Mouse (Mus musculus): ENCODE results near the gene Slc38a4. TPM values are rescaled to one million over a fixed set of nuclear protein-coding genes. Genes with fewer than 3 reads are reported as not detected.

Gene Slc38a4
- total and polyA plus RNA-seq, 3 experiments, result 0.13 to 0.51 (median 0.17) TPM

DNA sequence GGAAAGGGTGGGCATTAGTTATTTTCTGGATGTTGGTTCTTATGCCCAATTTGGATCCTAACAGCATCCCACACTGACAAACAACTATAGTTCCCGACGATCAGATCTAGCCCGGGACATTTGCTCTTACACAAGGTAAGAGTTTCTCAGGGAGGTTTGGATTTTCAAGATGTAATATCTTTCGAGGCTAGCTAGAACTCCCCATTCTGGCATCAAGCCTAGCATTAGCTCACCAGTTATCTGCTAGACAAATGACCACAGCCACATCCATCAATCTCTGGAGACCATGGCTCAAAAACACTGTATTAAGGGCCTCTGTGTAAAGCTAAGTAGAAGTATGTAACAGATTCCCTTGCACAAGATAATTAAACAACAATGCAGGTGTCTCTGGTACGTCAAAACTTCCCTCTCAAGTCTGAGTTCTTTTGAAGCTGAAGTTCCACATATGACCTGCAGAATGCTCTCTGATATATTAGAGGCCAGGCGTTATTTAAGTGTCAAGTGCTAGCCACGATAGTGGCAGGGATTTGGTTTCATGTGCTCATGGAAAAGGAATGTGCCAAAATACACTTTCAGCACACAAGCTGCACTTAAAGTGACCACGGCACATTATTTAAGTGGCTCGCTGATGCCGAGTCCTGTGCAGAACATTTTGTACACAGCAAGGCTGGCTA, 51.8 kb downstream of the Slc38a4 start:
- in situ Hi-C loops (cut with MboI; ENCODE audit: low pct_ligation_motif_present, low pct_unique_long_range_greater_than_20kb, low sequenced_read_pairs) (no loop called here), dilution Hi-C loops (cut with MboI; ENCODE audit: extremely low pct_ligation_motif_present, extremely low pct_unique_long_range_greater_than_20kb, low sequenced_read_pairs) (no loop called here)
- peaks cover 2 to 4% of the 10 kb centered on the region in 2 experiments; a peak in 3 of 4 replicates for H3K4me1 ChIP-seq (ENCODE audit: control insufficient read depth in 1 of 2, insufficient read depth in 2 of 2)
- no peak overlapping the region for H3K4me3 ChIP-seq (replicated peaks in 1 of 3; ENCODE audit: low read depth in 2 of 3, low read length in 2 of 3, poor library complexity in 1 of 3)
- no peak overlapping the region for H3K9ac ChIP-seq (ENCODE audit: insufficient read depth, low read depth)
- H3K4me2 ChIP-seq (ENCODE audit: insufficient read depth, low read depth, poor library complexity, severe bottlenecking), result no peak overlapping the region
- DNase-seq (ENCODE audit: extremely low read depth), result no peak
- TF ChIP-seq HCFC1 (IDR thresholded peaks at IDR 0.05; ENCODE audit: low read depth, low read length), result no peak
- TF ChIP-seq IRF4 (IDR thresholded peaks at IDR 0.05; ENCODE audit: low read depth, low read length), result no peak
- no peak for TF ChIP-seq POLR2A (IDR thresholded peaks at IDR 0.05; ENCODE audit: low read depth, low read length)
- TF ChIP-seq CTCF (conservative IDR thresholded peaks at IDR 0.05 in 1 of 2, IDR thresholded peaks at IDR 0.05 in 1 of 2; ENCODE audit: low read depth in 2 of 2, low read length in 2 of 2), result no peak
- TF ChIP-seq ZNF384 (IDR thresholded peaks at IDR 0.05; ENCODE audit: low read depth, low read length), result no peak
- no peak for TF ChIP-seq CHD2 (IDR thresholded peaks at IDR 0.05; ENCODE audit: low read length)
- no peak for TF ChIP-seq SIN3A (IDR thresholded peaks at IDR 0.05; ENCODE audit: low read length)
- TF ChIP-seq ETS1 (conservative IDR thresholded peaks at IDR 0.05; ENCODE audit: low read depth, low read length), result no peak
- TF ChIP-seq UBTF (IDR thresholded peaks at IDR 0.05; ENCODE audit: low read depth, low read length), result no peak
- no peak for TF ChIP-seq NELFE (IDR thresholded peaks at IDR 0.05; ENCODE audit: low read depth, low read length)
- H3K27ac ChIP-seq (ENCODE audit: insufficient read depth, low read depth), result no peak overlapping the region
- H3K36me3 ChIP-seq (replicated peaks in 1 of 2; ENCODE audit: control insufficient read depth in 1 of 2, insufficient read depth in 1 of 2, low read length in 1 of 2), result no peaks in the 10 kb centered on the region
- no peaks in the 10 kb centered on the region for H3K9me3 ChIP-seq (replicated peaks; ENCODE audit: low read length)
- H3K79me2 ChIP-seq (replicated peaks; ENCODE audit: control insufficient read depth, extremely low read depth, insufficient read depth, poor library complexity, severe bottlenecking), result no peaks in the 10 kb centered on the region
- H3K27me3 ChIP-seq (replicated peaks), result no peaks in the 10 kb centered on the region

DNA sequence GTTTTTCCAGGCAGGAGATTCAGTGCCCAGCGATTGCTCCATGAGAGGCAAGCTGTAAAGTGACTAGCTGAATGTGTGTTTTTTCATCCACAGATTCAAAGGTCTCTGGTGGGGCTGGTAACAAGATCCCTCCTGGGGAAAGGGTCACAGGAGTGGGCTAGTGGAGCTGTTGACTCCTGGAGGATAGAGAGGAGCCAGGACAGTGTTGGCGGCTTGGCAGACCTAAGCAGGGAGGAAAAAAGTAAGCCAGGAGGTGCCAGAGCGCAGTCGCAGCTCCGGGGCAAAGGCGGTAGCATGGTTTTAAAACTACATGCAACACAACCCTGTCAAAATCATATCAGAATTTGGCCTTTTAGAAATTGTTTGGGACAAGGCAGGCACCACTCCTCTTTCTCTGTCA, 52.6 kb downstream of the Slc38a4 start:
- no peak for DNase-seq (ENCODE audit: extremely low read depth)
- no peak overlapping the region for H3K4me2 ChIP-seq (ENCODE audit: insufficient read depth, low read depth, poor library complexity, severe bottlenecking)
- H3K9ac ChIP-seq (ENCODE audit: insufficient read depth, low read depth), result 0 out of 2 replicates have a peak overlapping the region, but pooled peaks have one; percentile 59
- no peaks in the 10 kb centered on the region for H3K9me3 ChIP-seq (replicated peaks; ENCODE audit: low read length)
- peak overlapping the region in 2 of 3 experiments; percentile 1 to 56 for H3K4me3 ChIP-seq (replicated peaks in 1 of 3; ENCODE audit: low read depth in 2 of 3, low read length in 2 of 3, poor library complexity in 1 of 3)
- no peak overlapping the region for H3K27ac ChIP-seq (ENCODE audit: insufficient read depth, low read depth)
- H3K4me1 ChIP-seq (ENCODE audit: control insufficient read depth in 1 of 2, insufficient read depth in 2 of 2), result peaks cover 2 to 4% of the 10 kb centered on the region in 2 experiments; a peak in 3 of 4 replicates
- no peaks in the 10 kb centered on the region for H3K79me2 ChIP-seq (replicated peaks; ENCODE audit: control insufficient read depth, extremely low read depth, insufficient read depth, poor library complexity, severe bottlenecking)
- in situ Hi-C loops (cut with MboI; ENCODE audit: low pct_ligation_motif_present, low pct_unique_long_range_greater_than_20kb, low sequenced_read_pairs), result no loop called here
- dilution Hi-C loops (cut with MboI; ENCODE audit: extremely low pct_ligation_motif_present, extremely low pct_unique_long_range_greater_than_20kb, low sequenced_read_pairs), result no loop called here
- no peak for TF ChIP-seq E2F4 (IDR thresholded peaks at IDR 0.05; ENCODE audit: insufficient replicate concordance, low read depth, low read length)
- TF ChIP-seq JUN (IDR thresholded peaks at IDR 0.05; ENCODE audit: insufficient read depth, low read depth, low read length), result no peak
- TF ChIP-seq CTCF (conservative IDR thresholded peaks at IDR 0.05 in 1 of 2, IDR thresholded peaks at IDR 0.05 in 1 of 2; ENCODE audit: low read depth in 2 of 2, low read length in 2 of 2), result no peak
- TF ChIP-seq GABPA (IDR thresholded peaks at IDR 0.05; ENCODE audit: insufficient replicate concordance, low read depth, low read length), result no peak
- no peak for TF ChIP-seq MEF2A (IDR thresholded peaks at IDR 0.05; ENCODE audit: borderline replicate concordance, low read depth, low read length)
- no peak for TF ChIP-seq EP300 (IDR thresholded peaks at IDR 0.05; ENCODE audit: low read length)
- H3K27me3 ChIP-seq (replicated peaks), result no peaks in the 10 kb centered on the region
- no peaks in the 10 kb centered on the region for H3K36me3 ChIP-seq (replicated peaks in 1 of 2; ENCODE audit: control insufficient read depth in 1 of 2, insufficient read depth in 1 of 2, low read length in 1 of 2)
